Mouse (Mus musculus) kidney, embryonic 16.5 days (tissue): ENCODE results near the gene Ttc30a1. TPM values are rescaled to one million over a fixed set of nuclear protein-coding genes. Genes with fewer than 3 reads are reported as not detected.
A peak's percentile ranks its signal among the peaks of the same experiment; 100 is the strongest.
"Not testable (repeated sequence)": the region's sequence is repeated elsewhere in the genome, so short reads cannot be mapped to it uniquely, and the experiment has no call there.

ENCODE experiments used
- ATAC-seq: fragments of 200-750 bp; cut with Nextera tagmentation; 2 replicates; pipeline ENCODE4 v1.8.0; 2017; ENCODE audit warnings: moderate TSS enrichment; ENCODE audit not compliant: low FRiP score, low TSS enrichment
- H3K27ac ChIP-seq: fragments of 300-500 bp; sonication (generic); 2 replicates; pipeline ENCODE4 v1.5.1; 2014; ENCODE audit warnings: low read length
- H3K27me3 ChIP-seq: fragments of 300-500 bp; sonication (generic); 2 replicates; pipeline ENCODE4 v1.6.1; 2014; ENCODE audit warnings: low read length, control low read depth, mixed read lengths; ENCODE audit not compliant: insufficient read depth
- H3K36me3 ChIP-seq: fragments of 300-500 bp; sonication (generic); 2 replicates; pipeline ENCODE4 v1.6.1; 2014; ENCODE audit warnings: low read length, control low read depth, mixed read lengths; ENCODE audit not compliant: insufficient read depth
- H3K4me1 ChIP-seq: fragments of 300-500 bp; sonication (generic); 2 replicates; pipeline ENCODE4 v1.6.1; 2014; ENCODE audit warnings: low read length, control low read depth, mixed read lengths; ENCODE audit not compliant: insufficient read depth
- H3K4me2 ChIP-seq: fragments of 300-500 bp; sonication (generic); replicated peaks from 2 replicates; pipeline ENCODE4 v1.6.1; 2014; ENCODE audit warnings: low read depth, low read length
- H3K4me3 ChIP-seq: fragments of 300-500 bp; sonication (generic); 2 replicates; pipeline ENCODE4 v1.5.1; 2014; ENCODE audit warnings: mild to moderate bottlenecking, low read length
- H3K9ac ChIP-seq: fragments of 300-500 bp; sonication (generic); replicated peaks from 2 replicates; pipeline ENCODE4 v1.6.1; 2014; ENCODE audit warnings: low read length
- H3K9me3 ChIP-seq: fragments of 300-500 bp; sonication (generic); 2 replicates; pipeline ENCODE4 v1.6.1; 2016; ENCODE audit warnings: low read length, control low read depth
- WGBS: fragments of 180-500 bp; shearing (Covaris S2); extraction: QIAGEN DNeasy Blood & Tissue Kit; methylation state at CpG from one replicate; pipeline ENCODE4 v1.1.7; 2014; 5-methylcytosine and 5-hydroxymethylcytosine counted together
- polyA plus RNA-seq: library from polyadenylated mRNA; unstranded; fragments of >200 nt; fragmentation: Nextera tagmentation; extraction: Ambion mirVana; gene quantifications from 2 replicates; pipeline ENCODE4 v1.2.1, GENCODE M21; 2015

The Ttc30a1 gene
- polyA plus RNA-seq, 1 experiment from 2014 or later: 10.5 TPM

DNA sequence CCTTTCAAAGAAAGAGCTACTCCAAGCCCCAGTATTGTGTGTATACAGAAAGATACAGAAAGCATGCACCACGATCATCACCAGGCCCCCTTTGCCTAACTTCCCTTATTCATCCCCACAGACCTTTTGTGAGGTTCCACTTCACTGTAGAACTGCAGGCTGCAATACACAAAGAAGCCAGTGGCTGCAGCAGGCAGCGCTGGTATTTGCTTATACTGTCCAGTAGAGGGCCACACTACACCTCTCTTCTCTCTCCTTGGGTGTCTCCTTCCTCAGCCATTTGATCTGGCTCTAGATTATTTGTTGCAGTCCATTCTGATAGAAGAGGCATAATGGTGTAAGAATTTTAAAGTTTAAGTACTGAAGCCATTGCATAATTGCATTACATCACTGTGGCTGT, 3.4 kb upstream of the Ttc30a1 start:
- no peaks in the 10 kb centered on the region for H3K27me3 ChIP-seq
- H3K9ac ChIP-seq: no peak overlapping the region
- H3K4me3 ChIP-seq: no peak overlapping the region
- H3K4me2 ChIP-seq: no peak overlapping the region
- peaks cover 28% of the 10 kb centered on the region for H3K4me1 ChIP-seq
- peaks cover 4% of the 10 kb centered on the region; the same call in 1 of the 2 replicates for H3K9me3 ChIP-seq
- no peaks in the 10 kb centered on the region for H3K36me3 ChIP-seq
- WGBS: 0% methylated on average over 2 of the region's 2 CpGs
- no peak overlapping the region for H3K27ac ChIP-seq
- ATAC-seq: peak; percentile 55; the same call in 1 of the 2 replicates

DNA sequence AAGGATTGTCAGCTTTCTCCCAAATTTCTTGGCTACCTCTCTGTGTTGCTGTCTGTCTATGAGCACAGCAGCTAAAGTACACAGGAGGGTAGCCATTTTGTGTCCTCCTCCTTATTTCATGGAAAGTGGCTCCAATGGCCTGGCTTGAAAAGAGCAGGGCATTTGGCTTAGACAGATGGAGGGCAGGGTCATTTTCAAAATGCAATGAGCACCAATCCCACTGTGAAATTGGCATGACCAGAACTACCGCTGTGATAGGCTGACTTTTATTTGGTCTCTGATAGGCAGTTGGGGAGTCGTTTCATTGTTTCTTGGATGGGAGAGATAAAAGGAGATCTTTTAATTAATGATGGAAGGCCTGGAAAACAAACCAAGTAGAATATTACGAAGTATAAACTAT, 2.1 kb upstream of the Ttc30a1 start:
- Histone ChIP-seq H3K9ac (no peak overlapping the region), H3K4me3 (no peak overlapping the region), H3K4me2 (no peak overlapping the region), H3K4me1 (peaks cover 19% of the 10 kb centered on the region), H3K27ac (no peak overlapping the region), H3K36me3 (no peaks in the 10 kb centered on the region), H3K27me3 (no peaks in the 10 kb centered on the region), H3K9me3 (peaks cover 6% of the 10 kb centered on the region; the same call in 1 of the 2 replicates)
- WGBS: 77% methylated on average over 3 of the region's 3 CpGs
- ATAC-seq: no peak

DNA sequence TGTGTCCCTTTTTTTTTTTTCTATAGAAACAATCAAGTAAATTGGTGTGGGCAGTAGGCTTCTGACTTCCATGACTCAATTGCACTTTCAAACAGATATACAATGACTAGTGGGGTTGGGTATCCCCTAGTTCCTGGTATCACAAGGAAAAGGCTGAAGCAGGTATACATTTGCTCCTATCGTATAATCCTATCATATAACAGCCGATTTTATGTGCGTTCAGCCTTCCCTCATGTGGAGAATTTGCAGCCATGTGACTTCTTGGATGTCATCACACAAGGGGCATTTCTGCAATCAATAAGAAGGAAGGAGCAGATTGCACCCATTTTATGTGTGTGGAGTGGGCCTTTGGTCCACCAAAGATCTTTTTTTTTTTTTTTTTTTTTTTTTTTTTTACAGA, 1.3 kb upstream of the Ttc30a1 start:
- Histone ChIP-seq H3K9ac (no peak overlapping the region), H3K27ac (no peak overlapping the region), H3K4me2 (no peak overlapping the region), H3K4me3 (no peak overlapping the region), H3K27me3 (no peaks in the 10 kb centered on the region), H3K9me3 (peaks cover 6% of the 10 kb centered on the region; the same call in 1 of the 2 replicates), H3K36me3 (no peaks in the 10 kb centered on the region), H3K4me1 (peaks cover 11% of the 10 kb centered on the region)
- no peak for ATAC-seq
- WGBS: 93% methylated on average over 3 of the region's 3 CpGs

DNA sequence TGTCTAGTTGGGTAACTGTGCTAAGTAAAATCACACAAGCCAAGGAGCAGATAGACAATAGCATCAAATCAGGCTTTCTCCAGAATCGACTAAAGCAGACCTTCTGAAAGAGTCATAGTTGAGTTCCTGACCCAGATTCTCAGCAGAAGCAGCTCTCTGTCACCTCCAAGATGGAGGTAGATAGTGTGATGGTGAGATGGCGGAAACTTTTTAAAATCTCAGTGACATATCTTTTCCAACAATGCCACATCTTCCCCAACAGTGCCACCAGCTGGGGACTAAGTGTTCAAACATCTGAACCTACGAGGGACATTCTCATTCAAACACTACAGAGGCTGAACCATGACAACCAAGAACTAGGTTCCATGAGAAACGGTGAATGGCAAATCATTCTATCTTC, 859 bp upstream of the Ttc30a1 start:
- Histone ChIP-seq H3K4me2 (no peak overlapping the region), H3K27ac (no peak overlapping the region), H3K4me3 (no peak overlapping the region), H3K9me3 (peaks cover 6% of the 10 kb centered on the region; the same call in 1 of the 2 replicates), H3K36me3 (no peaks in the 10 kb centered on the region), H3K27me3 (no peaks in the 10 kb centered on the region), H3K9ac (no peak overlapping the region), H3K4me1 (peaks cover 7% of the 10 kb centered on the region)
- 95% methylated on average over 4 of the region's 4 CpGs for WGBS
- no peak for ATAC-seq

DNA sequence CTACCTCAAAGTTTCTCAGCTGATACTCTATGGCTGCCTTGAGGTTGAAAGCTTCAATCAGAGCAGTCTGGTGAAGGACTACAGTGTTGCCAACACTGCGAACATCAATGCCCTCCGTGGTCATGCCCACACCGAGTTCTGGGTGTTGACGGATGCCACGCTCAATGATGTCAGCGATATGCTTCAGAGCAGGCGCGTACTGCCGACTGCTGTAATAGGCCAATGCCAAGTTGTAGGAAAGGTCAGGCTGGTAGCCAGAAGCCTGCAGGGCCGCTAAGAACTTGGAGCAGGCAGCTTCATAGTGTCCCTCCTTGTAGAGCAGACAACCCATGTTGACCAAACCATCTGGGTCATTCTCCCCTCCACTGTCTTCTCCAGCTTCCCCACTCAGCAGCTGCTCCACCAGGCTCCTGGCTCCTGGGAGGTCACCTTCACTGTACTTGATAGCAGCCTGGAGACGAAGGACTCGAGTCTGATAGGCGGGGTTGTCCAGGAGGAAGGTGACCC, 781 bp downstream of the Ttc30a1 start:
- H3K9me3 ChIP-seq, H3K36me3 ChIP-seq, H3K27ac ChIP-seq, H3K9ac ChIP-seq, ATAC-seq, H3K4me1 ChIP-seq, H3K27me3 ChIP-seq: not testable (repeated sequence)
- peak overlapping the region; percentile 59 for H3K4me3 ChIP-seq
- peak overlapping the region; percentile 61 for H3K4me2 ChIP-seq
- WGBS: 97% methylated on average over 13 of the region's 13 CpGs

DNA sequence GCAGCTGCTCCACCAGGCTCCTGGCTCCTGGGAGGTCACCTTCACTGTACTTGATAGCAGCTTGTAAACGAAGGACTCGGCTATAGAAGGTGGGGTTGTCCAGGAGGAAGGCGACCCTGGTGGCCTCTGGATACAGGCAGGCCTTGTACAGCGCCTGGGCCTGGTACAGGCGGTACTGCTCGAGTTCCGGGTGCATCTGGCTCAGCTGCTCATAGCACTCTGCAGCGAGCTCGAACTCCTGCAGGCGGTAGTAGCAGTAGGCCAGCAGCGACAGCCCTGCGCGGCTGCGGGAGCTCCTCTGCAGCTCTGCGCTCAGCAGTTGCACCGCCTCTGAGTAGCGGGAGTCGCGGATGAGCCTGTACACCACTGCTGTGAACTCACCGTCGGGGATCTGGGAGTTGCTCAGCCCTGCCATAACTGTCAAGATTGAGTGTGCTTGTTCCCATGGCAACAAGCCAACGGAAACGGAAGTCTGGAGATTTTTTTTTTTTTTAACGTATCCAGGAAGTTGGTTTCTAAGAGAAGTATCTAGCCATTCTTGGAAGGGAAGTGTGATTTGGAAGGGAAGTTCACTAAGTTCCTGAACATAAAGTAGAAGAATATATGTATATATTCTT, 3.9 kb downstream of the Ttc30a1 start, which contains the start of gene Ttc30a2:
Gene Ttc30a2, minus strand, starts transcription at position 419 of the 617 bp plus-strand sequence.
- not testable (repeated sequence) for ATAC-seq, H3K27me3 ChIP-seq, H3K9ac ChIP-seq, H3K27ac ChIP-seq, H3K36me3 ChIP-seq, H3K4me1 ChIP-seq, H3K9me3 ChIP-seq, H3K4me3 ChIP-seq, H3K4me2 ChIP-seq
- 31% methylated on average over 18 of the region's 24 CpGs for WGBS

DNA sequence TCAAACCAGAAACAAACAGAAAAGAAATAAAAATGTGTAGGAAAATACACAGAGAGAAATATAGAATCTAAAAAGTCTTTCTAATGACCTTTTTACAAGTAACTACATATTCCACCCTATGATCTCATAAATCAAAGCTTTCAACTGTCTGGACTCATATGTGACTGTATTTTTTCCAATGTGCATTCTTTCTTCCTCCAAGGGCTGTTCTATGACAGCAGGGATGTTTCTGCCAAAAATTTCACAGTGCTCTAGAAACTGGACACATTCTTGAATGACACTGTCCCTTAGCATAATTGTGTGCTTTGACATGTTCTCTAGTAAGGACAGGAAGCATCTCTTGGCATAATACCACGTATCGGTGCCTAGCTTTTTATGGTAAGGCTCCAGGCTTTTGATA, 5.7 kb downstream of the Ttc30a1 start:
- not testable (repeated sequence) for H3K36me3 ChIP-seq, H3K9ac ChIP-seq, H3K27me3 ChIP-seq, H3K4me1 ChIP-seq, H3K27ac ChIP-seq, H3K9me3 ChIP-seq, ATAC-seq, H3K4me2 ChIP-seq, H3K4me3 ChIP-seq
- WGBS: 68% methylated on average over 2 of the region's 2 CpGs

DNA sequence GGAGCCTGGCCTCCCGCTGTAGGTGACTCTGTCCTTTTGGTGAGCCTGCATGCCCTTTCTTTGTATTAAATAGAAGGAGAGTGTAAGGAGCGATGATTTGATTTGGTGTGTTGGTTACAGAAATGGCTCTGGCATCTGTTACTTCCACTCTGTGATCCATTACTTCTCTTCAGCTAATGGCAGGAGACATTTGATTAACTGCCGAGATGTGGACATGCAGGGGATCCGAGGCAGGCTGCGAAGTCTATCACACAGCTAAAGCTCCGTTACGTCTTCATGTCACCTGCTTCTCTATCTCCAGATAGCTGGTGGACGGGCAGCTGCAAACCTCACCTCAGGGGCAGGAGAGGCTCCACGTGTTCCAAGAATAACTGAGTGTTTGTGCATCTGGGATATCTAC, 7.6 kb downstream of the Ttc30a1 start:
- ATAC-seq: no peak
- no peaks in the 10 kb centered on the region for H3K9me3 ChIP-seq
- 66% methylated on average over 9 of the region's 9 CpGs for WGBS
- no peaks in the 10 kb centered on the region for H3K36me3 ChIP-seq
- H3K27me3 ChIP-seq: no peaks in the 10 kb centered on the region
- no peak overlapping the region for H3K4me2 ChIP-seq
- no peak overlapping the region for H3K9ac ChIP-seq
- no peak overlapping the region for H3K27ac ChIP-seq
- no peaks in the 10 kb centered on the region for H3K4me1 ChIP-seq
- no peak overlapping the region for H3K4me3 ChIP-seq

DNA sequence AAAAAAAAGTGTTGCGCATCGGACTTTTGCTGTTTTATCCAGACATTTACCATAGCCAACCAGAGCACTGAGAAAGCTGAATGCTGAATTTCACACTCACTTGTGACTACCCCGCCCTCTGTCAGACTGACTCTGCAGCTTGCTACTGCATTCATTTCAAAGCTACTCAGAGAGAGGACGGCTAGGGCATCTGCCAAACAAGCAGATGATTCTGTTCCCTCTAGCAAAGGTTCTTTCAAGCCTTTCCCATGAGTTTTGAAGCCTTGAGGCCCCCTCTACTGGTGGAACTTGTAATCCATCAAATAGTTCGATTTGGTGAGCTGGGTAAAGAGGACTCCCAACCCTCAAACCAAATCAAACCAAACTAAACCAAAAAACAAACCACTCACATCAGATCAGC, 16.8 kb downstream of the Ttc30a1 start:
- H3K4me3 ChIP-seq: peak overlapping the region; percentile 25
- peak overlapping the region; percentile 0; the same call in 1 of the 2 replicates for H3K27ac ChIP-seq

DNA sequence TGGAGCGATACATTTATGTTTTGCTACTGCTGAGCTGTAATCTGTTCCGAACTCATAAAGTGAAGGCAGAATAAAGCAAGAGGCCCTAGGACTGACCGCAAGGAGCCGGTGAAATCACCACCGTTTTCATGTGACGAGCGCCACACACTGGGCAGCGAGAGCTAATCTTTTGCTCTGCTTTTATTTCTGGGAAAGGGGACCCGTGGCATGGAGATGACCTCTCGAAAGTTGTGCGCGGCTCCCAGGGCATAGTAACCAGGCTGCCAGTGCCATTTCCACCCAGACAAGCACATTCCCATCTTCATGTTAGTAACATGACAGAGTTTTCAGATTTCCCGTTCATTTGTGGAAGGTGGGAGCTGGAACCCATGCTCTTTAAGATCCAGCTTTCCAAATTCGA, 17.3 kb downstream of the Ttc30a1 start:
- Histone ChIP-seq H3K4me3 (peak overlapping the region; percentile 25), H3K27ac (peak overlapping the region; percentile 0; the same call in 1 of the 2 replicates), H3K9ac (peak overlapping the region; percentile 5; the same call in 1 of the 2 replicates), H3K4me1 (peaks cover 30% of the 10 kb centered on the region), H3K36me3 (no peaks in the 10 kb centered on the region), H3K9me3 (no peaks in the 10 kb centered on the region), H3K4me2 (peak overlapping the region; percentile 44), H3K27me3 (no peaks in the 10 kb centered on the region)
- 12% methylated on average over 14 of the region's 14 CpGs for WGBS
- ATAC-seq: peak; percentile 58; the same call in 1 of the 2 replicates

More for the DNA sequence above, 16.8 kb downstream of the Ttc30a1 start:
- whole genome bisulfite sequencing: 17% methylated on average over 5 of the region's 5 CpGs
- no peaks in the 10 kb centered on the region for H3K9me3 ChIP-seq
- H3K4me1 ChIP-seq: peaks cover 25% of the 10 kb centered on the region
- ATAC-seq: peak; percentile 41; the same call in 1 of the 2 replicates
- H3K9ac ChIP-seq: peak overlapping the region; percentile 5; the same call in 1 of the 2 replicates
- peak overlapping the region; percentile 44 for H3K4me2 ChIP-seq
- no peaks in the 10 kb centered on the region for H3K27me3 ChIP-seq
- H3K36me3 ChIP-seq: no peaks in the 10 kb centered on the region
